Mouse (Mus musculus) kidney, adult 9 months (tissue): ENCODE measurements at regions not wholly inside any gene's neighbourhood (a gene's known extent, or its start where the extent isn't known, plus 50 kb on each side); places are given as distances from the start of the nearest gene placed in this dataset.

Experiments used
- DNase-seq: peaks from one replicate; pipeline ENCODE4 v3.0.0; 2022

- DNase-seq, result no peak
These were observed 60.3 kb downstream of the 4930544G11Rik start for GRCm38 (mm10) chr6:66012675-66013074.

DNA sequence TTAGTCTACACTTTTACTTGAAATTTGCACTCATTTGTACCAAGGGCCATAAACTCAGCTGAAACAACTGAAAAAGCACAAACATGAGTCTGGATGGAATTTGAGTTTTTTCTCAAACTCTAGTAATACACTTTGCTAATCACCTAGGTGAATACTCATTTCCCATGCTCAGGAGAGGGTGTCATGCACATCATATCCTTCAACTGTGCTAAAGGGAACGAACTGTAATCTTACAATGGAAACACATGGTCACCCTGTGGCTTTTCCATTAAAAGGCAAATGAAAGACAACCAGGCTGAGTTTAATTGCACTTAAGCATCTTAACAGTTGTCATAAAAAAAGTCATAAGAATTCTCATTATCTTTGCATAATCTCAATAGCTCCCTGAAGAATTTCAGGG is 71.1 kb downstream of the 4930544G11Rik start:
- no peak for DNase-seq

- DNase-seq, result no peak
These were observed 84.4 kb downstream of the 4930544G11Rik start for GRCm38 (mm10) chr6:66036789-66037188.

DNA sequence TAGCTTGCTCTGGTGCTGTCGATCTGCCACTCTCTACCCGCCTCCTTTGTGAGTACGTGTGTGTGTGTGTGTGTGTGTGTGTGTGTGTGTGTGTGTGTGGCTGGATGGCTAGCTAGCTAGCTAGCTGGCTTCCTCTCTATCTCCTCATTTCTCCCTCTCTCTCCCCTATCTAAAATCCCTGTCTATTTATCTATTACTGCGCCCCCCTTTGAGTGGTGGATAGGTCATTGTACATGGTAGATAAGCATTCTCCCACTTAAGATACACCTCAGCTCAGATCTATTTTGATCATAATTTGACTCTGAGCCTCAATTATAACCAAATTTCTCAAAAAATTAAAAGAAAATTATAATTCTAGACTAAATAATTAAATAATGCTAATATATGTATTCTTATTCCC is 99.4 kb downstream of the 4930544G11Rik start:
- DNase-seq, result no peak

DNA sequence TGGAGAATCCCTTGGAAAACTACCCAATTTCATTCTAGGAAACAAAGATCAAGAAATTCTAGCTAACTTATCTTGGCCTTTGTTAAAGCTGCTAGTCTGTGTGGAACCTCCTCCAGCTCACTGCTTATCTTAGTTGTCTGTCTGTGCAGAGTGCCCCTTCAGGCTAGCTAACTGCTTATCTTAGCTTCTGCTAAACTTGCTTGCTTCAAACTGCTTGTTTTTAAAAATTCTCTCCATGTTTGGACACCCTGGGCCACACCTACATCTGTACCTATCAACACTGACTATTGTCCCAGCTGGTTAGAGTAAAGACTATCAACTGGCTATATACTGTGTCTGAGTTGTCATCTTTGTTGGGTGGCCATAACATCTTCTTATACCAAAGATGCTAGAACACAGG is 100.0 kb downstream of the 4930544G11Rik start:
- DNase-seq, result no peak

- no peak for DNase-seq
These were observed 100.8 kb downstream of the 4930544G11Rik start for GRCm38 (mm10) chr6:66053197-66053596.

DNA sequence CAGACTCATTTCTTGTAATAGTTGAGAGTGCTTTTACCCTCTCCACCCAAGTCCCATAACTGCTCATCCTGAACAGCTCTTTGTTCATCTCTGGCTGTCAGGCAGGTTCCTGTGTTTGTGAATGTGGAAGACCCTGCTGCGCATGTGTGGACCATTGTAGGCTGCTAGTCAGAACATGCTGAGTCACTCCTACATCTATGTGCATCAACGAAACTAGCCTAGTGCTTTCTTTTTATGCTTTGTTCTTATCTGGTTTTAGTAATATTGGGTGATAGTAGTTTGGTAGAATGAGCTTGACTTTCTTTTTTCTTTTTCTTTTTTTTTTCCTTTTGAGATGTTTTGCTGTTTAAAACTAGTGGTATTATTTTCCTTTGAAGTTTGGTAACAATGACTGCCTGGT is 116.5 kb downstream of the 4930544G11Rik start:
- DNase-seq, result no peak

DNA sequence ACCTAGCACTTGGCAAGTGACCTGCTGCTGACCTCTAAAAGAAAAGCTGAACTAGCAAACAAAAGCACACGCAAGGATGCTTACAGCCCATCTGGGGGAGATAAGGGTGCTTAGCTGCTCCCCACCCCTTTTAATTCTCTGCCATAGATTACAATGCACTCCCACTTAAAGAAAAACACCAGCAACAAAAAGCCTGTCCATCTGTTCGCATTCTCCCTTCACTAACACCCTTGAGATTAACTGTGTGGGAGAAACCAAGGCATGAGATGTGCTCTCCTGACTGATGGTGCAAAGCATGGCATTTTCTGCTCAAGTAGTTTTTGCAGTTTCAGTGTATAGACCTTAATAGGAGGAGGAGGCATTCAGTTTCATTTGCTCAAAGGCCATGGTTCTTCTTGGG is 125.0 kb downstream of the 4930544G11Rik start:
- no peak for DNase-seq

- DNase-seq, result no peak
These were observed 126.4 kb downstream of the 4930544G11Rik start for GRCm38 (mm10) chr6:66078769-66079168.

DNA sequence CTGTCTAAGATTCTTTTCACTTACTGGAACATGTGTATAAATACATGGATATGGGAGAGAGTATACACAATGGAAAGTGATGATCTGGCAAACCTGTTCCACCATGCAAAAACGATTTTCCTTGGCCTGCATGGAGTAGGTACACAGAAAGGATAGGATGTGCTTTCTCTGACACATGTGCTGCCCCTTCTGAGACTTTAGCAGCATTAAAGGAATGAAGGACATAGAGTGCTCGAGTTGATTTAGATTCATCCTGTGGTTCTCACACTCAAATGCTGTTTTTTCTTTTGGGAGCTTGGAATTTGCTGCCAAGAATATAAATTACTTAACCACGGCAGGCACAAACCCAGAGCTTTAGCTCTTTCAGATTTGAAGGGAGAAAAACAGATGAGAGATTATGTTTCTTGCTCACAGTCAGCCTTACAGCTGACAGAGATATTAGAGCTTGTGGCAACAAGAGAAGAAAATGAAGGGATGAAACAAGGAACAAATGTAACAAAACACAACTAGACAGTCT is 149.2 kb downstream of the 4930544G11Rik start:
- DNase-seq, result no peak

- DNase-seq, result no peak
These were observed 162.0 kb downstream of the 4930544G11Rik start for GRCm38 (mm10) chr6:66114366-66114765.

DNA sequence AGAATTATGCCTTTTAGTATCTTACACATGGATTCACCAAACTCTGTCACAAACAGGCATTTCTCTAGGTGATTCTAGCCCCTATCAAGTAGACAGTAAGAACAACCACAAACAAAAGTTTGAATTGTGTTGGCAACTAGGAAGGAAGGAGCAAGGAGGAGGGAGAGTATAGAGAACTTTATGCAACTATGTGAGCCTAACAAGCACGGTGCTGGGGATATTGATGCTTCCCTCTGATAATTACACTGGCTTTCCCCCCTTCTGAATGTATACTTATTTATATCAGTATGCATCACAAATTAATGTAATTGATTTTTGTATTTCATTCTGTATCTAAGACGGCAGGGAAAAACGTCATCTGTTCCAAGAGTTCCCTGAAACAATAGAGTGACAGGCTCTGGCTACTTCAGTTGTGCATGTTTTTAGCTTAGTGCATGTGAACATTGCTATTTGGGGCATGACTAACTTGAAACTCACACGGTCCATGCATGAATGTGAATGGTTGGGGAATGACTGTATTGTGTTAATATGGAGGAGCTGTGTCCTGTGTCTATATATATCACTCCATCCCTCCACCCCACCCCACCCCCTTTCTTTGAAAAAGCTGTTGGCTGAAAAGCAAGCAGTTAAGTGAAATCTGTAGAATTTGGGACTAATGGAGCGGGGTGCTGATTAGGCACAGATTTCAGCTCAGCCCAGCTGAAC is 169.2 kb downstream of the 4930544G11Rik start:
- no peak for DNase-seq

DNA sequence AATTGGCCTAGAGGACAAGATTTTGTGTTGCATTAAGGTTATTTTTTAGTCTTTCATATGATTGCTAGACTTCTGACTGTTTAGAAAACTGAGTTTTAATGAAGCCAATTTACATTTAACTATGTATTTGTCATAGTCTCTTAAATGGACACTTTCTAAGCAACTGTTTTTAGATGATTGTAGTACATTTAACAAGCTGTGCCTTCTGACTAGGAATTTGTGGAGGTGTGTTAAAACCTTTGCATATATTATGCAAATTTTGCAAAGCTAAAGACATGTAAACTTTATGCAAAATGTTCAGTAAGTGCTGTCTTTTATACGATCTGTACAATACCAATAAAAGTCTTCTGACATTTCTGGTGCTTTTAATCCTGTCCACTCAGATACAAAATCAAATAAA is 171.9 kb downstream of the 4930544G11Rik start:
- no peak for DNase-seq

DNA sequence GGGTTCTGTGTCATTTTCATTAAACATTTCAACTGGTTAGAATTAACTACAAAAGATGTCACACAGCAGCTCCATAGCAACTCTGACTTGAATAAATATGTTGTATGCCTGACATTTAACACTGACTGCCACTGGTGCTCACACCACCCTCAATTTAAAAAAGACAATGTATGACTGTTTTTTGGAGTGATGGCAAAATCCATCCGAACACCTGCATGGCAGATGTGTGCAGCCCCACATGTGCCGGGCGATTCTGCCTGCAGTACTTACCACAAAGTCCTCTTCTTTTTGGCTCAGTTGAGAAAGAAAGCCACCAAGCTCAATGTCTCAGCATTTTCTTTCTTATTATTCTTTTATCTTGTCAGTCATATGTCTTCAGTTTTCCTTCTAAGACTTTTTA is 199.4 kb downstream of the 4930544G11Rik start:
- no peak for DNase-seq

DNA sequence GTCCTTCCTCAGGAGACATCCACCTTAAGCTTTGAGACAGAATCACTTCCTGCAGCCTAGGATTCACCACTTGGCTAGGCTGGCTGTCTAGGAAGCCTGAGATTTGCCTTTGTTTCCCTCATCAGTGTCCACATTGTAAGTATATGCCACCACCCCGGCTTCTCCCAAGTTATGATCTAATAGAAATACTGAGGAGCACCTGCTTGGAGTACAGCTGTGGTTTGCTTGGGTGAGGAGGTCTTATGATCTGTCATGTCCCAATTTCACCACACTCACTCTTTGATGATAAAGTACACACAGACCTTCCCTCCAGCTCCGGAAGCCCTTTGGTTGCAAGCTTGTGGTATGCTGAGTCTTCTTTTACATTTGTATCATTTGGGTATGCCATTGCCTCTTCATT is 202.4 kb downstream of the 4930544G11Rik start:
- DNase-seq, result no peak

DNA sequence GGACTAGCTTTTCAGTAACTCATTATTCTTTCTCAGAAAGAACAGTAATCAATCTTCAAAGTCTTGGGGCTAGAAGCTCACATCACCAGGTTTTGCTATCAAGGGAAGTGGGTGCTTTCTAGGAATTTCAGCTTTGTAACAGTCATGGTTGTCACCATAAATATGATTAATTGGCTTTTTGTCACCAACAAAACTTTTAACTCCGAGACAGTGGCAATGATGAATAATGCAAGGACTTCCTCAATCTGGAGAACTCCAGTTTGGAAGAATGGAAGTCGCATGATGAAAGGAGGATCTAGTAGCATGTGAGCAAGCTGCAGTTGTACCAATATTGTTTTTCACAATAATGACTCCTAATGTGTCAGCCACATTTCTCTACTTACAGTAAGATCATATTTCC is 208.4 kb downstream of the 4930544G11Rik start:
- DNase-seq, result no peak

- DNase-seq, result no peak
These were observed 216.5 kb downstream of the 4930544G11Rik start for GRCm38 (mm10) chr6:66168913-66169312.

GRCm38 (mm10) chr6:66197990-66198389 is 245.6 kb downstream of the 4930544G11Rik start:
- DNase-seq, result no peak

- DNase-seq, result peak; percentile 1
These were observed 247.9 kb downstream of the 4930544G11Rik start for GRCm38 (mm10) chr6:66200136-66200790.

- DNase-seq, result no peak
These were observed 254.0 kb downstream of the 4930544G11Rik start for GRCm38 (mm10) chr6:66206197-66206925.

- DNase-seq, result no peak
These were observed 265.1 kb downstream of the 4930544G11Rik start for GRCm38 (mm10) chr6:66217543-66217942.

- no peak for DNase-seq
These were observed 271.9 kb downstream of the 4930544G11Rik start for GRCm38 (mm10) chr6:66224164-66224903.

DNA sequence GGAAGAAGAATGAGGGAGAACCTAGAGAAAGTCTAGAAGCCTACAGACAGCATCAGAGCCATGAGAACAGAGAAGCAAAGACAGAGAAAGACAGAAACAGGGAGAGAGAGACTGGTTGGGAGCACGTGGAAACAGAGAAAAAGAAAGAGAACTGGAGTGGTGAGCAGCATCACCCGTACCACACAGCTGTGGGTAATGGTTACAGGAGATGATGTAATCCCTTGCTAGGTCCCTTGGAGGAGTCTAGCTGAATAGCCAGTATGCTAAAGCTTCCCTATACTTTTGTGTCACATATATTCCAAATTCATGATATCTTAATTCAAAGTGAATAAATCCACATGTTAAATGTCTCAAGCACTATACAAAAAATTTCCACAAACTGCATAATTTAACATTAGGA is 284.0 kb downstream of the 4930544G11Rik start:
- DNase-seq, result no peak
